Mouse (Mus musculus) kidney, adult 2 months (tissue): ENCODE data around the gene Kcnk1. TPM values are rescaled to one million over a fixed set of nuclear protein-coding genes. Genes with fewer than 3 reads are reported as not detected.
A peak's percentile ranks its signal among the peaks of the same experiment; 100 is the strongest.

Experiments used
- DNase-seq: peaks from one replicate; pipeline ENCODE4 v3.0.0; 2021
- H3K27ac ChIP-seq: fragments of 200-500 bp; 2 replicates; pipeline ENCODE4 v1.5.1; 2012; ENCODE audit warnings: low read depth, low read length, control low read depth, inconsistent platforms; ENCODE audit not compliant: insufficient read depth
- H3K27me3 ChIP-seq: fragments of 200-500 bp; replicated peaks from 2 replicates; pipeline ENCODE4 v1.6.1; 2012; ENCODE audit warnings: mild to moderate bottlenecking, moderate library complexity, low read length, inconsistent platforms; ENCODE audit not compliant: control insufficient read depth, insufficient read depth
- H3K36me3 ChIP-seq: fragments of 200-500 bp; 2 replicates; pipeline ENCODE4 v1.6.1; 2012; ENCODE audit warnings: mild to moderate bottlenecking, moderate library complexity, low read length, inconsistent platforms; ENCODE audit not compliant: control insufficient read depth, insufficient read depth
- H3K4me1 ChIP-seq: fragments of 200-500 bp; 2 replicates; pipeline ENCODE4 v1.6.1; 2011; ENCODE audit warnings: low read length; ENCODE audit not compliant: control insufficient read depth, insufficient read depth
- H3K4me3 ChIP-seq: fragments of 200-500 bp; 2 replicates; pipeline ENCODE4 v1.5.1; 2011; ENCODE audit warnings: mild to moderate bottlenecking, low read depth, low read length, control low read depth; ENCODE audit not compliant: insufficient read depth
- CTCF ChIP-seq: fragments of 200-500 bp; conservative IDR thresholded peaks from 2 replicates; pipeline ENCODE4 v1.5.1; 2011; ENCODE audit warnings: low read depth, mild to moderate bottlenecking, control low read depth, low read length, moderate library complexity, mixed read lengths; ENCODE audit not compliant: insufficient read depth, insufficient read length
- POLR2A ChIP-seq: fragments of 200-500 bp; IDR thresholded peaks from one replicate; pipeline ENCODE4 v1.6.1; 2011; ENCODE audit warnings: low read depth, low read length, control low read depth
- WGBS: fragments of 180-500 bp; shearing (Covaris S2); methylation state at CpG from one replicate; pipeline ENCODE4 v1.1.7; 2018; 5-methylcytosine and 5-hydroxymethylcytosine counted together
- polyA plus RNA-seq: library from polyadenylated mRNA; depleted of rRNA; stranded (reverse); fragments of >200 nt; gene quantifications from 2 replicates; pipeline ENCODE4 v1.2.3, GENCODE M21; 2012

Kcnk1 gene
- polyA plus RNA-seq, 1 experiment, result 91.2 TPM

GRCm38 (mm10) chr8:125983515-125983914, 11.5 kb upstream of the Kcnk1 start:
- WGBS, result 66% methylated on average over 3 of the region's 3 CpGs

GRCm38 (mm10) chr8:125984140-125984539, 10.8 kb upstream of the Kcnk1 start:
- H3K4me3 ChIP-seq, result no peak overlapping the region
- no peak for TF ChIP-seq POLR2A
- no peak for TF ChIP-seq CTCF
- DNase-seq, result no peak
- no peaks in the 10 kb centered on the region for H3K27me3 ChIP-seq
- no peaks in the 10 kb centered on the region for H3K36me3 ChIP-seq
- no peaks in the 10 kb centered on the region for H3K4me1 ChIP-seq
- 95% methylated on average over 4 of the region's 4 CpGs for WGBS
- no peak overlapping the region for H3K27ac ChIP-seq

More at GRCm38 (mm10) chr8:125983515-125983914, 11.5 kb upstream of the Kcnk1 start:
- H3K27me3 ChIP-seq, result no peaks in the 10 kb centered on the region
- TF ChIP-seq POLR2A (no peak), CTCF (no peak)
- H3K27ac ChIP-seq, result no peak overlapping the region
- no peak overlapping the region for H3K4me3 ChIP-seq
- no peak for DNase-seq
- H3K4me1 ChIP-seq, result no peaks in the 10 kb centered on the region
- no peaks in the 10 kb centered on the region for H3K36me3 ChIP-seq

GRCm38 (mm10) chr8:125985364-125985763, 9.6 kb upstream of the Kcnk1 start:
- H3K27ac ChIP-seq, result no peak overlapping the region
- no peaks in the 10 kb centered on the region for H3K36me3 ChIP-seq
- 90% methylated on average over 2 of the region's 2 CpGs for WGBS
- no peaks in the 10 kb centered on the region for H3K4me1 ChIP-seq
- TF ChIP-seq POLR2A (no peak), CTCF (no peak)
- no peaks in the 10 kb centered on the region for H3K27me3 ChIP-seq
- no peak for DNase-seq
- no peak overlapping the region for H3K4me3 ChIP-seq

- DNase-seq, result no peak
- Histone ChIP-seq H3K27me3 (no peaks in the 10 kb centered on the region), H3K4me1 (no peaks in the 10 kb centered on the region), H3K27ac (no peak overlapping the region), H3K4me3 (no peak overlapping the region), H3K36me3 (no peaks in the 10 kb centered on the region)
- TF ChIP-seq CTCF, result no peak
- TF ChIP-seq POLR2A, result no peak
- 39% methylated on average over 6 of the region's 6 CpGs for WGBS
These were observed 7.9 kb upstream of the Kcnk1 start for GRCm38 (mm10) chr8:125986999-125987589.

GRCm38 (mm10) chr8:125987996-125988395, 7.0 kb upstream of the Kcnk1 start:
- Histone ChIP-seq H3K36me3 (no peaks in the 10 kb centered on the region), H3K4me1 (no peaks in the 10 kb centered on the region), H3K27ac (no peak overlapping the region), H3K4me3 (no peak overlapping the region), H3K27me3 (no peaks in the 10 kb centered on the region)
- 62% methylated on average over 2 of the region's 2 CpGs for WGBS
- DNase-seq, result no peak
- TF ChIP-seq POLR2A (no peak), CTCF (no peak)

- Histone ChIP-seq H3K27ac (no peak overlapping the region), H3K4me1 (peaks cover 5% of the 10 kb centered on the region; the same call in 1 of the 2 replicates), H3K36me3 (no peaks in the 10 kb centered on the region), H3K4me3 (no peak overlapping the region), H3K27me3 (no peaks in the 10 kb centered on the region)
- WGBS, result 60% methylated on average over 9 of the region's 9 CpGs
- no peak for DNase-seq
- TF ChIP-seq CTCF (no peak), POLR2A (no peak)
These were observed 1.3 kb upstream of the Kcnk1 start for GRCm38 (mm10) chr8:125993636-125994035.

GRCm38 (mm10) chr8:125996031-125996839, 1.3 kb downstream of the Kcnk1 start:
- TF ChIP-seq POLR2A (no peak), CTCF (no peak)
- WGBS, result 15% methylated on average over 14 of the region's 14 CpGs
- Histone ChIP-seq H3K36me3 (no peaks in the 10 kb centered on the region), H3K27me3 (no peaks in the 10 kb centered on the region), H3K4me1 (peaks cover 5% of the 10 kb centered on the region; the same call in 1 of the 2 replicates), H3K4me3 (peak overlapping the region; percentile 62), H3K27ac (peak overlapping the region; percentile 88)
- DNase-seq, result peak; percentile 88
